Mouse (Mus musculus) MEL (cell line): Measurements from ENCODE around the gene Alkbh4. TPM values are rescaled to one million over a fixed set of nuclear protein-coding genes. Genes with fewer than 3 reads are reported as not detected.

Source experiments
- DNase-seq: peaks from one replicate; pipeline ENCODE4 v3.0.0; 2011; ENCODE audit warnings: low read depth, low spot score
- H3K27ac ChIP-seq: 2 replicates; pipeline ENCODE4 v1.5.1; 2012; ENCODE audit warnings: low read depth, mild to moderate bottlenecking, control low read depth, low read length, moderate library complexity; ENCODE audit not compliant: control insufficient read depth
- H3K27me3 ChIP-seq, 2 experiments: fragments of 150-350 bp in 1 of 2; sonication (generic) in 1 of 2; 2 replicates each; pipeline ENCODE4 v1.6.1; 2012; ENCODE audit warnings: low read length in 2 of 2, mild to moderate bottlenecking in 2 of 2, improper control_type of control experiment in 1 of 2, moderate library complexity in 1 of 2; ENCODE audit not compliant: insufficient read depth in 2 of 2, control insufficient read depth in 1 of 2
- H3K36me3 ChIP-seq, 2 experiments: 2 replicates each; pipeline ENCODE4 v1.6.1; 2012 to 2014; ENCODE audit warnings: low read length in 2 of 2, improper control_type of control experiment in 1 of 2, inconsistent platforms in 1 of 2, mild to moderate bottlenecking in 1 of 2; ENCODE audit not compliant: insufficient read depth in 2 of 2, control insufficient read depth in 1 of 2
- H3K4me1 ChIP-seq, 2 experiments: fragments of 150-350 bp in 1 of 2; sonication (generic) in 1 of 2; 2 replicates each; pipeline ENCODE4 v1.6.1; 2012; ENCODE audit warnings: low read length in 2 of 2, improper control_type of control experiment in 1 of 2, mild to moderate bottlenecking in 1 of 2; ENCODE audit not compliant: insufficient read depth in 2 of 2, control insufficient read depth in 1 of 2
- H3K4me3 ChIP-seq, 2 experiments: fragments of 150-350 bp in 1 of 2; sonication (generic) in 1 of 2; 2 replicates each; pipeline ENCODE4 v1.5.1; 2012; ENCODE audit warnings: low read depth in 2 of 2, low read length in 2 of 2, mild to moderate bottlenecking in 2 of 2, moderate library complexity in 2 of 2, control low read depth in 1 of 2, improper control_type of control experiment in 1 of 2; ENCODE audit not compliant: control insufficient read depth in 1 of 2, insufficient read depth in 1 of 2
- H3K79me2 ChIP-seq: 2 replicates; pipeline ENCODE4 v1.6.1; 2012; ENCODE audit warnings: mild to moderate bottlenecking, low read length, moderate library complexity; ENCODE audit not compliant: control insufficient read depth, poor library complexity, insufficient read depth
- H3K9ac ChIP-seq: 2 replicates; pipeline ENCODE4 v1.6.1; 2012; ENCODE audit warnings: low read depth, mild to moderate bottlenecking, control low read depth, low read length, moderate library complexity; ENCODE audit not compliant: control insufficient read depth, poor library complexity, severe bottlenecking
- H3K9me3 ChIP-seq: fragments of 150-350 bp; sonication (generic); replicated peaks from 2 replicates; pipeline ENCODE4 v1.6.1; 2012; ENCODE audit warnings: mild to moderate bottlenecking, low read length, improper control_type of control experiment, moderate library complexity; ENCODE audit not compliant: insufficient read depth
- CTCF ChIP-seq, 3 experiments: IDR thresholded peaks in 2 of 3; conservative IDR thresholded peaks in 1 of 3; 2 replicates each; pipeline ENCODE4 v1.5.1; 2011 to 2012; ENCODE audit warnings: low read length in 3 of 3, low read depth in 2 of 3, mild to moderate bottlenecking in 2 of 3, improper control_type of control experiment in 1 of 3, inconsistent platforms in 1 of 3, mixed read lengths in 1 of 3, moderate library complexity in 1 of 3; ENCODE audit not compliant: control insufficient read depth in 1 of 3, insufficient read depth in 1 of 3, poor library complexity in 1 of 3, severe bottlenecking in 1 of 3
- ETS1 ChIP-seq: IDR thresholded peaks from 2 replicates; pipeline ENCODE4 v1.6.1; 2012; ENCODE audit warnings: low read depth, mild to moderate bottlenecking, inconsistent platforms, low read length, improper control_type of control experiment, moderate library complexity
- HCFC1 ChIP-seq: IDR thresholded peaks from 2 replicates; pipeline ENCODE4 v1.6.1; 2012; ENCODE audit warnings: low read depth, mild to moderate bottlenecking, inconsistent platforms, low read length, improper control_type of control experiment, moderate library complexity
- KAT2A ChIP-seq: conservative IDR thresholded peaks from 2 replicates; pipeline ENCODE4 v1.6.1; 2012; ENCODE audit warnings: low read depth, low read length, improper control_type of control experiment, inconsistent platforms
- MAX ChIP-seq: IDR thresholded peaks from 2 replicates; pipeline ENCODE4 v1.6.1; 2011; ENCODE audit warnings: low read length, improper control_type of control experiment
- RAD21 ChIP-seq: IDR thresholded peaks from 2 replicates; pipeline ENCODE4 v1.6.1; 2011; ENCODE audit warnings: mild to moderate bottlenecking, low read depth, low read length, improper control_type of control experiment
- RCOR1 ChIP-seq: IDR thresholded peaks from 2 replicates; pipeline ENCODE4 v1.6.1; 2012; ENCODE audit warnings: low read depth, mild to moderate bottlenecking, inconsistent platforms, low read length, improper control_type of control experiment
- SIN3A ChIP-seq: IDR thresholded peaks from 2 replicates; pipeline ENCODE4 v1.6.1; 2012; ENCODE audit warnings: low read length, improper control_type of control experiment, inconsistent platforms
- SMC3 ChIP-seq: IDR thresholded peaks from 2 replicates; pipeline ENCODE4 v1.6.1; 2011; ENCODE audit warnings: low read depth, low read length, improper control_type of control experiment
- TAL1 ChIP-seq: IDR thresholded peaks from 2 replicates; pipeline ENCODE4 v1.6.1; 2012; ENCODE audit warnings: mild to moderate bottlenecking, inconsistent platforms, low read length, moderate library complexity, mixed read lengths
- polyA plus RNA-seq, 2 experiments: library from polyadenylated mRNA; stranded (reverse) in 1 of 2; unstranded in 1 of 2; fragments of >175 nt in 1 of 2; fragments of >200 nt in 1 of 2; gene quantifications; 2 replicates each; pipeline versions ENCODE4 v1.2.1 to v1.2.4; 2012; ENCODE audit warnings: low replicate concordance in 2 of 2, low read depth in 1 of 2; ENCODE audit not compliant: insufficient read length in 2 of 2, insufficient read depth in 1 of 2, missing spikeins in 1 of 2
- total RNA-seq: library from RNA; depleted of rRNA; stranded (reverse); fragments of 300-350 nt; gene quantifications from 2 replicates; pipeline ENCODE4 v1.2.3, GENCODE M21; 2012

Gene Alkbh4
- total and polyA plus RNA-seq, 3 experiments = 23.2 to 24.2 TPM; not detected in 1

- TF ChIP-seq SMC3 (no peak), ETS1 (no peak)
- Histone ChIP-seq H3K4me1 (peaks cover 8 to 24% of the 10 kb centered on the region in 2 experiments), H3K9ac (no peak overlapping the region), H3K27me3 (no peaks in the 10 kb centered on the region), H3K27ac (no peak overlapping the region), H3K9me3 (no peaks in the 10 kb centered on the region), H3K4me3 (no peak overlapping the region), H3K79me2 (peaks cover 19% of the 10 kb centered on the region), H3K36me3 (peaks cover 2 to 8% of the 10 kb centered on the region in 2 experiments; a peak in 3 of 4 replicates)
- DNase-seq = no peak
Observed at GRCm38 (mm10) chr5:136140057-136140482, 4.1 kb downstream of the Alkbh4 start.

- H3K27ac ChIP-seq = no peak overlapping the region
- H3K36me3 ChIP-seq = peaks cover 2 to 6% of the 10 kb centered on the region in 2 experiments; a peak in 3 of 4 replicates
- H3K4me3 ChIP-seq = no peak overlapping the region
- peaks cover 10 to 22% of the 10 kb centered on the region in 2 experiments; a peak in 3 of 4 replicates for H3K4me1 ChIP-seq
- H3K9ac ChIP-seq = no peak overlapping the region
- H3K9me3 ChIP-seq = no peaks in the 10 kb centered on the region
- TF ChIP-seq TAL1 = no peak
- TF ChIP-seq CTCF (IDR thresholded peaks at IDR 0.05 in 2 of 3, conservative IDR thresholded peaks at IDR 0.05 in 1 of 3; ENCODE audit: control insufficient read depth in 1 of 3, insufficient read depth in 1 of 3, low read depth in 2 of 3, low read length in 3 of 3, poor library complexity in 1 of 3, severe bottlenecking in 1 of 3) = peak; percentile 34 to 68 (median 40); a peak in 4 of 6 replicates
- TF ChIP-seq RAD21 = peak; percentile 4; the same call in 1 of the 2 replicates
- TF ChIP-seq KAT2A = no peak
- peak; percentile 41 for TF ChIP-seq SMC3
- H3K79me2 ChIP-seq = peaks cover 5% of the 10 kb centered on the region; the same call in 1 of the 2 replicates
- peak; percentile 67 for DNase-seq
- no peaks in the 10 kb centered on the region for H3K27me3 ChIP-seq
Observed at GRCm38 (mm10) chr5:136142746-136143145, 6.8 kb downstream of the Alkbh4 start.

GRCm38 (mm10) chr5:136143161-136143755, 7.3 kb downstream of the Alkbh4 start:
- H3K9me3 ChIP-seq = no peaks in the 10 kb centered on the region
- no peaks in the 10 kb centered on the region for H3K27me3 ChIP-seq
- no peak overlapping the region for H3K9ac ChIP-seq
- H3K79me2 ChIP-seq = 0 out of 2 replicates have a peak, but pooled peaks cover 3% of the 10 kb centered on the region
- H3K27ac ChIP-seq = no peak overlapping the region
- peaks cover 2 to 9% of the 10 kb centered on the region in 2 experiments; a peak in 3 of 4 replicates for H3K36me3 ChIP-seq
- DNase-seq = peak; percentile 54
- H3K4me1 ChIP-seq = peaks cover 10 to 26% of the 10 kb centered on the region in 2 experiments; a peak in 3 of 4 replicates
- H3K4me3 ChIP-seq = no peak overlapping the region
- TF ChIP-seq SMC3 = peak; percentile 56
- no peak for TF ChIP-seq HCFC1
- no peak for TF ChIP-seq RCOR1
- 0 out of 2 replicates have a peak, but pooled peaks have one; percentile 20 for TF ChIP-seq SIN3A
- TF ChIP-seq RAD21 = peak; percentile 34
- no peak for TF ChIP-seq MAX
- TF ChIP-seq CTCF (IDR thresholded peaks at IDR 0.05 in 2 of 3, conservative IDR thresholded peaks at IDR 0.05 in 1 of 3; ENCODE audit: control insufficient read depth in 1 of 3, insufficient read depth in 1 of 3, low read depth in 2 of 3, low read length in 3 of 3, poor library complexity in 1 of 3, severe bottlenecking in 1 of 3) = peak; percentile 54 to 64 (median 59)
